Mouse (Mus musculus): Measurements from ENCODE around the gene Mfsd4a. TPM values are rescaled to one million over a fixed set of nuclear protein-coding genes. Genes with fewer than 3 reads are reported as not detected.
A peak's percentile ranks its signal among the peaks of the same experiment; 100 is the strongest.

The Mfsd4a gene
- polyA plus RNA-seq, 1 experiment from 2014 or later: 11.2 TPM

DNA sequence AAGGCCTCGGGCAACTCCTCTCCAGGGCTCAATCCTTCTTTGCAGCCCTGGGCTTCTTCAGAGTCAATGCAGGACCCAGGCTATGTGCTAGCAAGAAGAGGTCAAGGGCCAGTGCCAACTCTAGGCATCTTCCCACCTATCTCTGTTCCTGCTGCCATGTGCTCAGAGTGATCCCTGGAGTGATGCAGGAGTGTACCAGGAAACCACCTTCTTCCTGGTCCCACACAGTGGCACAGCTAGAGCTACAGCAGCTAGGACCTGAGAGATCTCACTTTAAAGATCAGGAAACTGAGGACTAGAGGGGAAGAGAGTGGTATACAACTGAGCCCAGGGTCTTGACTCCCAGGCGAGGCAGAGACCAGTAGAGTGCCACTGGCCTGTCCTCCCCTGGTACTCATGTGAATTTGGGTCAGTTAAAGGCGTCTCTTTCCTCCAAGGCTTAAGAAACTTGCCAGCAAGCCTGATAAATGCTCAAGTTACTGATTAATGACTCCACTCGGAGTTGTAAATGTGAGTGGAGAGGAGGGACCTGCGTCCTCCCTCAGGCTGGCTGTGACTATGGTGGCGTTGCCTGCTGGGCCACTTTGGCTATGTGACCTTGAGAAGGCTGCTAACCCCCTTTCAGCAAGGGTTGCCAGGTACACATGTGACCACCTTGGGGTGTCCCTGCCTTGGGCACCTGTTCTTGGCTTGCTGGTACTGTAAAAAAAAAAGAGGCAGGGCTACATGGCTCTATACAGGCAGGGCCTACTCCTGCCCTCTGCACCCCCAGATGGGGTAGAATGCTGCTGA, 5.9 kb downstream of the Mfsd4a start:
- no peaks in the 10 kb centered on the region for H3K9me3 ChIP-seq
- H3K4me3 ChIP-seq: no peak overlapping the region
- no peak for ATAC-seq (ENCODE audit: low FRiP score, low read depth)
- H3K9ac ChIP-seq: no peak overlapping the region
- H3K27ac ChIP-seq: no peak overlapping the region
- H3K4me2 ChIP-seq (replicated peaks): no peak overlapping the region
- peaks cover 22% of the 10 kb centered on the region for H3K27me3 ChIP-seq (replicated peaks)
- H3K4me1 ChIP-seq: no peaks in the 10 kb centered on the region
- no peaks in the 10 kb centered on the region for H3K36me3 ChIP-seq
- whole genome bisulfite sequencing: 41% methylated on average over 6 of the region's 6 CpGs

DNA sequence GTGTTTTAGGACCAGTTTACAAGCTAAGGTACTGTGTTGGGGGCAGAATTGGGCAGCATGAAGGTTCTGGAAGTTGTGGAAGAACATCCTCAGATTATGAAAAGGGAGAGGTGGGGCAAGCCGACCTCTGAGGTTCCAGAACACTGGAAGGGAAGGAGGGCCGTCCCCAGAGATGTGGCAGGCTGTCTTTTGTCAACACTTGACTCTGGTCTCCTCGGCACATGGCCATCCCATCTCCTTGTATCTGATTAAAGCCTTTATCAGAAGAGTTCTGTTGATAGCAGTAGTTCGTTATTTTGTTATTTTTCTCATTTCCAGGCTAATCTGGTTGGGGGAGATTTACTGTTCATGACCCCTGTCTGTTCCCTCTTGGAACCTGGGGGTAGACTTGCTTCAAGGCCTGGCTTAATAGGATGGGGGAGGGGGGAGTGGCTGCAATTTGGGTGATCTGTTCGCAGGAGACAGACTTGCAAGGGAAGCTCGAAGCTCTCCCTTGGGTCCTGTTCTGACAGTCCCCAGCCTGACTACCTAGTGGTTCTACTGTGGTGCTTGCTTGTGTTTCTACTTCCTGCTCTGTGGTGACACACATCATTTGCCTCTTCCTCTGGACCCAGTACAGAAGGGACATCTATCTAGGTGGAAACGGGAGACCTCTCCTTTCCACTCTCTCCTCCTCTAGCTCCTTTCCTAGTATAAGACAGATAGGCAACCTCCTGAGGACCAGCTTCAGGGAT, 7.7 kb downstream of the Mfsd4a start:
- ATAC-seq (ENCODE audit: low FRiP score, low read depth): no peak
- Histone ChIP-seq H3K36me3 (no peaks in the 10 kb centered on the region), H3K4me1 (no peaks in the 10 kb centered on the region), H3K4me3 (no peak overlapping the region), H3K27ac (no peak overlapping the region), H3K4me2 (replicated peaks) (no peak overlapping the region), H3K9ac (no peak overlapping the region), H3K27me3 (replicated peaks) (0 out of 2 replicates have a peak, but pooled peaks cover 5% of the 10 kb centered on the region), H3K9me3 (no peaks in the 10 kb centered on the region)
- 70% methylated on average over 7 of the region's 7 CpGs for whole genome bisulfite sequencing

DNA sequence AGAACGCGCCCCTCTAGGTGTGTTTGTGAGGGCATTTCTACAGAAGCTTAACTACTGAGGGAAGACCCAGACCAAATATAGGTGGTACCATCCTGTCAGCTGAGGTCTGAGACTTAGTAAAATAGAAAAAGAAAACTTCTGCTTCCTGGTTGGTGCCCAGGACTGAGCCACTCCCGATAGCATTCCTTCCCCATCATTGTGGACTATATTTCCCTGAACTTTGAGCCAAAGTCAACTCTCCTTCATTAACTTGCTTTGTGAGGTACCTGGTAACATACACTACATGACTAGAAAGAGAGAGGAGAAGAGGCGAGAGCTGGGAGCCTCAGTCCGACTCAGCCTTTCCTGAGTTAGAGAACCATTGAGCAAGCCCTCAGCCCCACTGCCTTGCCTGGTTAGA, 9.3 kb downstream of the Mfsd4a start:
- Histone ChIP-seq H3K36me3 (no peaks in the 10 kb centered on the region), H3K9ac (no peak overlapping the region), H3K9me3 (no peaks in the 10 kb centered on the region), H3K27ac (no peak overlapping the region), H3K4me2 (replicated peaks) (no peak overlapping the region), H3K4me1 (no peaks in the 10 kb centered on the region), H3K27me3 (replicated peaks) (no peaks in the 10 kb centered on the region), H3K4me3 (no peak overlapping the region)
- 93% methylated on average over 5 of the region's 5 CpGs for WGBS
- no peak for ATAC-seq (ENCODE audit: low FRiP score, low read depth)

DNA sequence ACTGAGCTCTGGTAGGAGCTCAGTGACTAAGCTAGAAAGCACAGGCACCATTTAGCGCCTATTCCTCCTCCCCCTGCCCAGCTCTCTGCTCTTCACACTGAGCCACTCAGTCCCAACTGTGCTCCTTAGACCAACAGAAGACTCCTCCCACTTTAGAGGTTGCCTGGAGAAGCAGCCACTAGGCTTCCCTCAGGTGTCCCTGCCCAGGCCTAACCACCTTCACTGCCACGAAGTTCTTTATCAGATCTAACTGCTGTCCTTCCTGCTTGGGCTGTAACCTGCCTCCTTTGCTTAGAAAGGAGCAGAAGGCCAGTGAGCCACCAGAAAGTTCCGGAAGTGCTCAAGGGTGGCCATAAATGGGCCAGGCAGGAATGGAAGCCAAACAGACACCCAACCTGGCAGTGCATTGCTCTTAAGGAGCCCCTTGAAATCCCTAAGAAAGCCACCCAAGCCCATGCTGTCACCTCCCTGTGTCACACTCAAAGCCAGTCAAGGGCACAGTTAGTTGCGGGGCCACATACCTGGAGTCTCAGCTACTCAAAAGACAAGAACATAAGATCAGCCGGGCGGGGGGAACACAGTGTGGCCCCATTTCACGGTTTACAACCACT, 12.7 kb downstream of the Mfsd4a start:
- Histone ChIP-seq H3K4me2 (replicated peaks) (no peak overlapping the region), H3K27me3 (replicated peaks) (no peaks in the 10 kb centered on the region), H3K9ac (no peak overlapping the region), H3K9me3 (no peaks in the 10 kb centered on the region), H3K27ac (no peak overlapping the region), H3K4me3 (no peak overlapping the region), H3K4me1 (no peaks in the 10 kb centered on the region), H3K36me3 (no peaks in the 10 kb centered on the region)
- ATAC-seq (ENCODE audit: low FRiP score, low read depth): no peak
- 86% methylated on average over 7 of the region's 7 CpGs for WGBS

DNA sequence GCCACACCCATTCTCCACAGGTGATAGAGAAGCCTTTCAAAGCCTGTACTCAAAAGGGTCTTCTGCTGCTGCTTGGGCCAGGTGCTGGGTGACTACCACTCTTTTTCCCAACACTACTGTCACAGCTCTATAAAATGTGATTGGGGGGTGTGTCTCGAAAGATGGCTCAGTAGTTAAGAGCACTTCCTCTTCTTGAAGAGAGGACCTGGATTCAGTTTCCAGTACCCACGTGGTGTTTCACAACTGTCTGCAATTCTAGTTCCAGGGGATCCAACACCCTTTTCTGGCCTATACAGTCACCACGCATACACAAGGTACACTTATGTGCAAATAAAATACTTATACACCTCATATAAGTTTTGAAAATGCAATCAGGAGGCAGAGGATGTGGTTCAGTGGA, 13.5 kb downstream of the Mfsd4a start:
- no peaks in the 10 kb centered on the region for H3K36me3 ChIP-seq
- WGBS: 75% methylated on average over 3 of the region's 3 CpGs
- H3K4me1 ChIP-seq: no peaks in the 10 kb centered on the region
- no peak for ATAC-seq (ENCODE audit: low FRiP score, low read depth)
- no peaks in the 10 kb centered on the region for H3K27me3 ChIP-seq (replicated peaks)
- no peak overlapping the region for H3K4me2 ChIP-seq (replicated peaks)
- no peaks in the 10 kb centered on the region for H3K9me3 ChIP-seq
- no peak overlapping the region for H3K4me3 ChIP-seq
- no peak overlapping the region for H3K27ac ChIP-seq
- no peak overlapping the region for H3K9ac ChIP-seq

DNA sequence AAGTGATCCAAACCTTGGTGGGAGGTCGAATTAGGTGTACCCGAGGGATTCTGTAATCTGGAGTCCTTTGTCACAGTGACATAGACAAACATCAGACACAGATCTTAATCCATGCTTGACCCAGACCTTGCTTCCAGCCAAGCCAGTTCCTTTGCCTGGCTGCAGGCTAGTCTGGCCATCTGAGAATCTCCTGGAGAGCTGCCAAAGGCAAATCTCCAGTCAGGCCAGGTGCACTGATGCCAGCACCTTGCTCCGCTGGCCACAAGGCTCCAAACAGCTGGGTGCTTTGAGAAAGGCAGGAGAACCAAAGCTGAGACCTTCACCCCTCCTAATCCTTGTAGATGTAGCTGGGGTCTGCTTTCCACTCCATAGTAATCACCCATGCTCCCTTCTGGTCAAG, 16.1 kb downstream of the Mfsd4a start:
- H3K9ac ChIP-seq: no peak overlapping the region
- no peak overlapping the region for H3K27ac ChIP-seq
- no peak overlapping the region for H3K4me2 ChIP-seq (replicated peaks)
- no peaks in the 10 kb centered on the region for H3K27me3 ChIP-seq (replicated peaks)
- no peaks in the 10 kb centered on the region for H3K4me1 ChIP-seq
- no peak for ATAC-seq (ENCODE audit: low FRiP score, low read depth)
- 87% methylated on average over 3 of the region's 3 CpGs for WGBS
- H3K9me3 ChIP-seq: no peaks in the 10 kb centered on the region
- H3K36me3 ChIP-seq: no peaks in the 10 kb centered on the region
- H3K4me3 ChIP-seq: no peak overlapping the region

DNA sequence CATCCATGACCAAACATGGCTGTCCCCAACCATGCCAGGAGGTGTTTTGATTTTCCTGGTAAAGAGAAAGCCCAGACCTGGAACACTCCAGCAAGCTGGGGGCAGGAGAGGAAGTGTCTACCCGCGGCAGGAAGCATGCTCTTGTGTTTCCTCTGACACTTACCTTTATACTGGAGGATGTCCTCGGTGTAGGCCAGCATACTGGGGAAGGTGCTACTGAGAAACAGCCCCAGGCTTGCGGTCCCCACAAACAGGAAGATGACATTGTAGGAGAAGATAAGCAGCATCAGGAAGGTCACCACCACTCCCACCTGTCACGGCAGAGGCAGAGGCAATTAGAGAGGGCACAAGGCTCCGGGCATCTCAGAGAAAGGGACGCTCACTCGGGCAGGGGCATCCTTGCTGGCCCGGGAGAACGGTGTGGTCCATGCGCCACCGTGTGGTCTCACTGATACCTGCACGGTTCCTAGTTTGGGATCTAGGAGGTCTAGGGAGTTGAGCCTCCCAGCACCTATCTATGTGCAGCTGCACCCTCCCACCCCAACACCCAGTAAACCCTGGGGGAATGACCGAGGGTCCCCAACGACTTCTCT, 21.6 kb downstream of the Mfsd4a start:
- Histone ChIP-seq H3K27ac (no peak overlapping the region), H3K9me3 (no peaks in the 10 kb centered on the region), H3K4me1 (no peaks in the 10 kb centered on the region), H3K9ac (no peak overlapping the region), H3K4me3 (no peak overlapping the region), H3K4me2 (replicated peaks) (no peak overlapping the region), H3K36me3 (no peaks in the 10 kb centered on the region), H3K27me3 (replicated peaks) (no peaks in the 10 kb centered on the region)
- peak; percentile 44; the same call in 1 of the 2 replicates for ATAC-seq (ENCODE audit: low FRiP score, low read depth)
- 28% methylated on average over 15 of the region's 15 CpGs for WGBS

DNA sequence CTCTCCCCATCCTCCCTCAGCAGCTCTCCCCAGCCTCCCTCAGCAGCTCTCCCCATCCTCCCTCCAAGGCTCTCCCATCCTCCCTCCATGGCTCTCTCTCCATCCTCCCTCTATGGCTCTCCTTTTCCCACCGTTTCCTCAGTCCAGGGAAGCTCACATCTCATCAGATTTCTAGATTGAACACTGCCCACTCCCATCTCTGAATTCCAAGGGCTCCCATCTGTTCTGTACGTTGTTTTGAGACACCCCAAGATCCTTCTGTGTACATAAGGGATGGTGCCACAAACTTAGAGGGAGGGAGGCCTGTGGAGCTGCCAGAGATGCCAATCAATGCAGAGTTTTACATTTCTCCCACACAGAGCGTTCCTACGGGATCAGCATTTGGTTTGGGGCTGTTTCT, 24.1 kb downstream of the Mfsd4a start:
- Histone ChIP-seq H3K9ac (no peak overlapping the region), H3K9me3 (no peaks in the 10 kb centered on the region), H3K36me3 (no peaks in the 10 kb centered on the region), H3K27ac (no peak overlapping the region), H3K4me2 (replicated peaks) (no peak overlapping the region), H3K4me3 (no peak overlapping the region), H3K4me1 (no peaks in the 10 kb centered on the region), H3K27me3 (replicated peaks) (no peaks in the 10 kb centered on the region)
- ATAC-seq (ENCODE audit: low FRiP score, low read depth): no peak
- WGBS: 86% methylated on average over 4 of the region's 4 CpGs

DNA sequence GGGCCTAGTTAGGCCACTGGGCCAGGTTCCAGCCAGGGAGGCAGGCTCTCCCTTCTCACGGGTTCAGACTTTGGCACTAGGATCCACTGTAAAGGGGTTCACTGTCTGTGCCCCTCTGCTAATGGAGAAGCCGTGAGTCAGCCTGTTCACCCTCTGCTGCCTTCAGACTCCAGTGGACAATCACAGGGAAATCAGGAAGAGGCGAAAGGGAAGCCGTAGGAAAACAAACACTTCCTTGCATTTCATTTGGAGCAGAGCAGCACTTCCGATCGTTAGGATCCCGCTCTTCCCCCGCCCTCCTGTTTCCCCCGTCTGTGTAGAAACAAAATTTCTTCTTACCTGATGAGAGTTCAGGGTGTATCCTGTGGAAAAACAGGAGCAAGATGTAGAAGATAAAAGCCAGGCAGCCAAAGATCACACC, 27.7 kb downstream of the Mfsd4a start:
- WGBS: 75% methylated on average over 9 of the region's 9 CpGs
- Histone ChIP-seq H3K9me3 (no peaks in the 10 kb centered on the region), H3K9ac (no peak overlapping the region), H3K27ac (no peak overlapping the region), H3K36me3 (peaks cover 3% of the 10 kb centered on the region; the same call in 1 of the 2 replicates), H3K4me3 (no peak overlapping the region), H3K4me2 (replicated peaks) (no peak overlapping the region), H3K27me3 (replicated peaks) (no peaks in the 10 kb centered on the region), H3K4me1 (no peaks in the 10 kb centered on the region)
- no peak for ATAC-seq (ENCODE audit: low FRiP score, low read depth)

DNA sequence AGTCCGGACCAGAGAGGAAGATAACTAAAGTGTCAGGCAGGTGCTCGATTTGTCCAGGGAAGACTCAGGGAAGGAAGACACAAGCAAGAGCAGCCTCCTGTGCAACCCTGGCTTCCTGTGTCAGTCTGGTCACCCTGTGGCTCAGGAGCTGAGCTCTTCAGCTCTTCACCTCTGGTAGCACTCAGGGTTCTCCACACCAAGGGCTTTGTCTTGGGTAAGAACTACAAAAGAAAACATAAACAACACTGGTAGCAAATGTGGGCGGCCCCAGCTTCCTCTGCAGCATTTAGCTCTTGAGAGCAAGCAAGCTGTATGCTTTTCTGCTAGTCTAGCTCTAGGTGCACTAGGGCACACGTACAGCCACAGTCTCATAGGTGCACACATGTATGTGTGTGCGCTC, 29.1 kb downstream of the Mfsd4a start:
- ATAC-seq (ENCODE audit: low FRiP score, low read depth): no peak
- Histone ChIP-seq H3K9me3 (no peaks in the 10 kb centered on the region), H3K9ac (no peak overlapping the region), H3K27me3 (replicated peaks) (no peaks in the 10 kb centered on the region), H3K36me3 (peaks cover 11% of the 10 kb centered on the region; the same call in 1 of the 2 replicates), H3K27ac (no peak overlapping the region), H3K4me2 (replicated peaks) (no peak overlapping the region), H3K4me1 (no peaks in the 10 kb centered on the region), H3K4me3 (no peak overlapping the region)
- WGBS: 82% methylated on average over 5 of the region's 5 CpGs

DNA sequence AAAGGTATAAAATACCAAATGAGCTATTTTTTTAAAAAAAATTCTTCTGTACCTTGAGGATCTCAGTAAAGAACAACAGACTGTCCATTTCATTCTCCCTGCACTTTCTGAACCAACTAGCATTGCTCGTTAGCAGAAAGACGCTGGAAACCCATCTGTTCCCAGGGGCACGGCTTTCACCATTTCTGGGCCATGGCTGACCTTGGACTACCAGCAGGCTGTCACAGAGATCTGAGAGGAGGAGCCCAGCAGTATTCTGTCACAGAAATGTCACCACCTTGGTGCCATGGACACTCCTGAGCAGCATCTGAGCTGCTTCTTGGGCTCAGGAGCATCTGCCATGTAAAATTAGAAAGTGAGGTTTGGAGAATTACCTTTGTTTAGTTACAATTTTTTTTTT, 30.1 kb downstream of the Mfsd4a start:
- H3K27ac ChIP-seq: no peak overlapping the region
- no peak overlapping the region for H3K4me2 ChIP-seq (replicated peaks)
- H3K27me3 ChIP-seq (replicated peaks): no peaks in the 10 kb centered on the region
- H3K4me3 ChIP-seq: no peak overlapping the region
- 84% methylated on average over 3 of the region's 3 CpGs for WGBS
- peaks cover 20% of the 10 kb centered on the region for H3K36me3 ChIP-seq
- no peak overlapping the region for H3K9ac ChIP-seq
- H3K4me1 ChIP-seq: no peaks in the 10 kb centered on the region
- H3K9me3 ChIP-seq: no peaks in the 10 kb centered on the region
- ATAC-seq (ENCODE audit: low FRiP score, low read depth): no peak

DNA sequence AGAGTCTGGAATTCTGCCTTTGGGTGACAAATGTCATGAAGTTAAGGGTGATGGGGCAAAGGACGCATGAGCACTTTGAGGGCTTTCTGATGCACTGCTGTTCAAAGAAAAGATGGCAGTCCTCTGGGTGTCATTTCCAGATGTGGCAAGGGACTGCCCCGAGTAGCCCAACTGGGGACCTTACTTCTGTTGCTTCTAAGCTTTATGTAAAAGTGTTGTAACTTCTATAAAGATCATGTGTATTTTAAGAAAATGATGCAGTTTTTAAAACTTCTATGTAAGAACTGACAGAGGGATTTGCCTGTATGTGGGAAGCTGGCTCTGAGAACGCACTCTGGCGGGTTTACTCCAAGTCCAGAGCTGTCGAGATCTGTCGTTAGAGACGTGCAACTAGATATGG, 35.7 kb downstream of the Mfsd4a start:
- H3K4me1 ChIP-seq: no peaks in the 10 kb centered on the region
- ATAC-seq (ENCODE audit: low FRiP score, low read depth): no peak
- H3K4me2 ChIP-seq (replicated peaks): no peak overlapping the region
- H3K27me3 ChIP-seq (replicated peaks): no peaks in the 10 kb centered on the region
- H3K36me3 ChIP-seq: peaks cover 48% of the 10 kb centered on the region
- no peak overlapping the region for H3K27ac ChIP-seq
- 90% methylated on average over 7 of the region's 7 CpGs for WGBS
- H3K9me3 ChIP-seq: no peaks in the 10 kb centered on the region
- no peak overlapping the region for H3K9ac ChIP-seq
- no peak overlapping the region for H3K4me3 ChIP-seq

All from neural tube, embryonic 12.5 days (tissue).